Mouse (Mus musculus): ENCODE measurements around the gene Guca1b. TPM values are rescaled to one million over a fixed set of nuclear protein-coding genes. Genes with fewer than 3 reads are reported as not detected.

Guca1b gene
- polyA plus RNA-seq, 2 experiments, result 0.44 to 1.2 TPM

DNA sequence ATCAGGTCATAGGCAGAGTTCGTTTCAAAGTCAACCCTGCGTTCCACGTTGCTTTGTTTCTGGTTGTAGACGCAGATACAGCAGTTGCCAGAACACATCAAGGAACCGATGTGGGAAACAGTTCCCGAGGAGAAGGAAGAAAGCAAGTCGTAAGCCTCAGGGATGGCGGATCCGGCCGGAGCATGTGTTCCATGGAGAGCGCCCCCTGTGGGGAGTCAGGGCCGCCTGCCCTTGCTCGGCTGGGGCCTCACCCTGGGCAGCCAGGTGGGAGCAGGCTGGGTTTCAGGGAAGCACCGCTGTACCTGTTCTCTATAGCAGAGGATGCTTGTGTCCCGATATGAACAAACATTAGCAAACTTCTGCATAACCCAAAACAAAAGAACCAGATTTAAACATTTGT lies 7.1 kb upstream of the Guca1b start:
- H3K27me3 ChIP-seq (ENCODE audit: control insufficient read depth, insufficient read depth, low read length), result no peaks in the 10 kb centered on the region
- DNase-seq (ENCODE audit: low spot score), result no peak
- H3K9ac ChIP-seq (ENCODE audit: low read depth, low read length, severe bottlenecking), result no peak overlapping the region
- WGBS, result 81% methylated on average over 15 of the region's 15 CpGs
- H3K4me1 ChIP-seq (ENCODE audit: control insufficient read depth, insufficient read depth, low read length), result no peaks in the 10 kb centered on the region
- no peak for ATAC-seq (ENCODE audit: low FRiP score, low read depth)
- no peak overlapping the region for H3K4me3 ChIP-seq (replicated peaks; ENCODE audit: low read length)
- H3K36me3 ChIP-seq (ENCODE audit: control insufficient read depth, insufficient read depth, low read length), result peaks cover 76% of the 10 kb centered on the region
- no peak overlapping the region for H3K27ac ChIP-seq (replicated peaks; ENCODE audit: low read depth, low read length)
- no peaks in the 10 kb centered on the region for H3K9me3 ChIP-seq (ENCODE audit: control insufficient read depth, low read length)
- no peak overlapping the region for H3K4me2 ChIP-seq (replicated peaks; ENCODE audit: low read depth, low read length, severe bottlenecking)
- no peak for TF ChIP-seq POLR2A (IDR thresholded peaks at IDR 0.05; ENCODE audit: borderline replicate concordance, extremely low read depth, insufficient read depth, insufficient read length)

- DNase-seq (ENCODE audit: low spot score) (no peak), ATAC-seq (ENCODE audit: low FRiP score, low read depth) (no peak)
- Histone ChIP-seq H3K4me2 (replicated peaks; ENCODE audit: low read depth, low read length, severe bottlenecking) (no peak overlapping the region), H3K4me3 (replicated peaks; ENCODE audit: low read length) (no peak overlapping the region), H3K9me3 (ENCODE audit: control insufficient read depth, low read length) (no peaks in the 10 kb centered on the region), H3K27ac (replicated peaks; ENCODE audit: low read depth, low read length) (no peak overlapping the region), H3K9ac (ENCODE audit: low read depth, low read length, severe bottlenecking) (no peak overlapping the region), H3K36me3 (ENCODE audit: control insufficient read depth, insufficient read depth, low read length) (peaks cover 39% of the 10 kb centered on the region), H3K27me3 (ENCODE audit: control insufficient read depth, insufficient read depth, low read length) (no peaks in the 10 kb centered on the region), H3K4me1 (ENCODE audit: control insufficient read depth, insufficient read depth, low read length) (no peaks in the 10 kb centered on the region)
- no peak for TF ChIP-seq POLR2A (IDR thresholded peaks at IDR 0.05; ENCODE audit: borderline replicate concordance, extremely low read depth, insufficient read depth, insufficient read length)
- WGBS, result 88% methylated on average over 11 of the region's 11 CpGs
Measured at GRCm38 (mm10) chr17:47381917-47382316, 3.3 kb upstream of the Guca1b start.

DNA sequence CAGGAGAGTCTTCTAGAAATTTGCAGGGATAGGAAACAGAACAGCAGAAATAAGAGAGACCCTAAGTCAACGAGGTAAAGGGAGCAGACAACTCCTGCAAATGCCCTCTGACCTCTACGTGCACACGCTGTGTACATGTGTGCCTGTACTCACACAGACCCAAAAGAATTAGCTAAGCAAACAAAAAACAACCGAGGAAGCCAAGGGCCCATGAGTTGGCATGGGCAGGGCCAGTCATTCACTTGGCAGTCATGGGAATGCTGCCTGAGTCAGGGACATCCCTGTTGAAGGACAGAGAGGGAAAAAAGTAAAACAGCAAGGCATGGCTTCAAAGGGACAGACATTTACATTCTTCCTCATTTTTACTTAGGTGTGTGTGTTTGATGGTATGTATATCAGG lies 1.9 kb upstream of the Guca1b start:
- Histone ChIP-seq H3K4me2 (replicated peaks; ENCODE audit: low read depth, low read length, severe bottlenecking) (no peak overlapping the region), H3K27ac (replicated peaks; ENCODE audit: low read depth, low read length) (no peak overlapping the region), H3K27me3 (ENCODE audit: control insufficient read depth, insufficient read depth, low read length) (no peaks in the 10 kb centered on the region), H3K4me3 (replicated peaks; ENCODE audit: low read length) (no peak overlapping the region), H3K9ac (ENCODE audit: low read depth, low read length, severe bottlenecking) (no peak overlapping the region), H3K9me3 (ENCODE audit: control insufficient read depth, low read length) (no peaks in the 10 kb centered on the region), H3K4me1 (ENCODE audit: control insufficient read depth, insufficient read depth, low read length) (no peaks in the 10 kb centered on the region), H3K36me3 (ENCODE audit: control insufficient read depth, insufficient read depth, low read length) (peaks cover 28% of the 10 kb centered on the region)
- ATAC-seq (ENCODE audit: low FRiP score, low read depth) (no peak), DNase-seq (ENCODE audit: low spot score) (no peak)
- TF ChIP-seq POLR2A (IDR thresholded peaks at IDR 0.05; ENCODE audit: borderline replicate concordance, extremely low read depth, insufficient read depth, insufficient read length), result no peak
- 93% methylated on average over 4 of the region's 4 CpGs for WGBS

DNA sequence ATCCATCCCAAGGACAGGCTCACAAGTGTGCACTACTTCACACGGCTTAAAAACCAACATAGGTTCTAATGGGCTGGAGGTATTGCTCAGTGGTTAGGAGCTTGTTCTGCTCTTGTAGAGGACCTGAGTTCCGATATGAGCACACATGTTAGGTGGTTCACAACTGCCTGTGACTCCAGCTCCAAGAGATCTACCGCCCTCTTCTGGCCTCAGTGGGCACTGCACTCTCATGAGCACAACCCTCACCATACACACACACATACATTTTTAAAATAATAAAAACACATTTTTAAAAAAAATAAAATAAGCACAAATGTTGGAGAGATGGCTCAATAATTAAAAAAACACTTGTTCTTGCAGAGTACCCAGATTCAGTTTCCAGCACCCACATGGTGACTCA lies 1.1 kb upstream of the Guca1b start:
- no peak for TF ChIP-seq POLR2A (IDR thresholded peaks at IDR 0.05; ENCODE audit: borderline replicate concordance, extremely low read depth, insufficient read depth, insufficient read length)
- 91% methylated on average over 3 of the region's 3 CpGs for WGBS
- H3K4me2 ChIP-seq (replicated peaks; ENCODE audit: low read depth, low read length, severe bottlenecking), result no peak overlapping the region
- no peaks in the 10 kb centered on the region for H3K4me1 ChIP-seq (ENCODE audit: control insufficient read depth, insufficient read depth, low read length)
- H3K27ac ChIP-seq (replicated peaks; ENCODE audit: low read depth, low read length), result no peak overlapping the region
- peaks cover 22% of the 10 kb centered on the region for H3K36me3 ChIP-seq (ENCODE audit: control insufficient read depth, insufficient read depth, low read length)
- H3K4me3 ChIP-seq (replicated peaks; ENCODE audit: low read length), result no peak overlapping the region
- no peaks in the 10 kb centered on the region for H3K27me3 ChIP-seq (ENCODE audit: control insufficient read depth, insufficient read depth, low read length)
- no peak for ATAC-seq (ENCODE audit: low FRiP score, low read depth)
- H3K9me3 ChIP-seq (ENCODE audit: control insufficient read depth, low read length), result no peaks in the 10 kb centered on the region
- H3K9ac ChIP-seq (ENCODE audit: low read depth, low read length, severe bottlenecking), result no peak overlapping the region
- no peak for DNase-seq (ENCODE audit: low spot score)

- no peaks in the 10 kb centered on the region for H3K36me3 ChIP-seq (ENCODE audit: control insufficient read depth, insufficient read depth, low read length)
- no peaks in the 10 kb centered on the region for H3K9me3 ChIP-seq (ENCODE audit: control insufficient read depth, low read length)
- no peak overlapping the region for H3K4me3 ChIP-seq (replicated peaks; ENCODE audit: low read length)
- H3K27ac ChIP-seq (replicated peaks; ENCODE audit: low read depth, low read length), result no peak overlapping the region
- no peak for DNase-seq (ENCODE audit: low spot score)
- no peaks in the 10 kb centered on the region for H3K27me3 ChIP-seq (ENCODE audit: control insufficient read depth, insufficient read depth, low read length)
- WGBS, result 56% methylated on average over 4 of the region's 4 CpGs
- ATAC-seq (ENCODE audit: low FRiP score, low read depth), result no peak
- no peak overlapping the region for H3K9ac ChIP-seq (ENCODE audit: low read depth, low read length, severe bottlenecking)
- no peak for TF ChIP-seq POLR2A (IDR thresholded peaks at IDR 0.05; ENCODE audit: borderline replicate concordance, extremely low read depth, insufficient read depth, insufficient read length)
- no peak overlapping the region for H3K4me2 ChIP-seq (replicated peaks; ENCODE audit: low read depth, low read length, severe bottlenecking)
- no peaks in the 10 kb centered on the region for H3K4me1 ChIP-seq (ENCODE audit: control insufficient read depth, insufficient read depth, low read length)
Measured at GRCm38 (mm10) chr17:47386649-47387048, 1.5 kb downstream of the Guca1b start.

Data from limb, embryonic 14.5 days (tissue).